Mouse (Mus musculus) B cell, adult (primary cell): Measurements from ENCODE around the gene Mak. TPM values are rescaled to one million over a fixed set of nuclear protein-coding genes. Genes with fewer than 3 reads are reported as not detected.

Experiments used
- total RNA-seq: library from RNA; stranded (reverse); gene quantifications from 4 replicates; pipeline ENCODE4 v1.2.4, GENCODE M21; 2023; ENCODE audit not compliant: inconsistent age

Mak gene
- total RNA-seq, result not detected in 4 replicates

GRCm38 (mm10) chr13:41079421-41079780, at the start of gene Mak:
TSS of gene Mak (minus strand) at chr13:41079706.

GRCm38 (mm10) chr13:41113940-41114339, 34.4 kb upstream of the Mak start, which contains the start of gene Sycp2l:
TSS of gene Sycp2l (plus strand) at chr13:41114307.

GRCm38 (mm10) chr13:41110935-41111334, 31.4 kb upstream of the Mak start, which contains the start of gene Gcm2:
TSS of gene Gcm2 (minus strand) at chr13:41111035.

GRCm38 (mm10) chr13:41015829-41016634, 63.5 kb downstream of the Mak start, which contains the start of gene Tmem14c:
TSS of gene Tmem14c (plus strand) at chr13:41016292.

GRCm38 (mm10) chr13:41000926-41001639, 78.4 kb downstream of the Mak start, which contains the start of gene Pak1ip1:
TSS of gene Pak1ip1 (plus strand) at chr13:41001023.

Other genes starting within 250 kb of the Mak start
- gene Gcnt2, start 220.0 kb downstream of the Mak start, total RNA-seq, result 0.26 to 0.27 TPM in 2 of 4 replicates, not detected in the others
- 61.9 to 68.0 TPM (median 67.0 TPM) in 4 replicates for gene Pak1ip1, start 78.7 kb downstream of the Mak start, total RNA-seq
- gene Tmem14c, start 63.4 kb downstream of the Mak start, total RNA-seq, result 35.1 to 38.8 TPM (median 37.3 TPM) in 4 replicates
- 0.18 to 0.36 TPM in 2 of 4 replicates, not detected in the others for gene Gcm2, start 31.3 kb upstream of the Mak start, total RNA-seq
- gene Sycp2l, start 34.6 kb upstream of the Mak start, total RNA-seq, result not detected in 4 replicates
- gene Elovl2, start 140.7 kb upstream of the Mak start, total RNA-seq, result not detected in 4 replicates
- 3.8 to 4.9 TPM (median 4.6 TPM) in 4 replicates for gene Smim13, start 170.1 kb upstream of the Mak start, total RNA-seq
- gene Gm17364, start 194.3 kb upstream of the Mak start, total RNA-seq, result not detected in 4 replicates